Comparison of ENCODE assay signal across 28 mouse cellular contexts in genomic region chr3:151307975-151308374, GRCm38 (mm10).
DNase-seq lines count a peak whose midpoint lies in the region; ATAC-seq lines count a peak whose summit lies in the region.
"Had no signal": no experiment of that assay in that cellular context is flagged by ENCODE, and none has a peak within 500 bp of the region (broad histone marks: within the 10 kb centered on the region; RNA-seq: fewer than 3 reads in every experiment).

No protein-coding gene starts in this region.

- intact Hi-C loops in heart, postnatal 25 days (cut with DNase I), result no loop called here

- H3K27me3 ChIP-seq in embryonic facial prominence, embryonic 14.5 days (replicated peaks; ENCODE audit: control insufficient read depth, insufficient read depth, low read length), result no peaks in the 10 kb centered on the region
- H3K27me3 ChIP-seq in embryonic facial prominence, embryonic 10.5 days (replicated peaks; ENCODE audit: low read depth, poor library complexity, severe bottlenecking), result no peaks in the 10 kb centered on the region
- no peaks in the 10 kb centered on the region for H3K27me3 ChIP-seq in midbrain, embryonic 16.5 days (ENCODE audit: control insufficient read depth, insufficient read depth, low read depth, low read length)
- H3K27me3 ChIP-seq in midbrain, embryonic 15.5 days (replicated peaks), result no peaks in the 10 kb centered on the region
- H3K27me3 ChIP-seq: CH12.LX; embryonic facial prominence, embryonic 12.5 days; embryonic facial prominence, embryonic 15.5 days; forebrain, embryonic 12.5 days; Patski had no signal

- WGBS in embryonic facial prominence, embryonic 14.5 days, result 50% methylated on average over 4 of the region's 4 CpGs
- WGBS in embryonic facial prominence, embryonic 10.5 days, result 60% methylated on average over 4 of the region's 4 CpGs
- 42% methylated on average over 4 of the region's 4 CpGs for WGBS in midbrain, embryonic 16.5 days
- WGBS in midbrain, embryonic 15.5 days, result 47% methylated on average over 4 of the region's 4 CpGs

- no peaks in the 10 kb centered on the region for H3K9me3 ChIP-seq in embryonic facial prominence, embryonic 14.5 days (ENCODE audit: control insufficient read depth, low read length)
- no peaks in the 10 kb centered on the region for H3K9me3 ChIP-seq in embryonic facial prominence, embryonic 10.5 days
- no peaks in the 10 kb centered on the region for H3K9me3 ChIP-seq in midbrain, embryonic 16.5 days (replicated peaks; ENCODE audit: control insufficient read depth, low read length, poor library complexity, severe bottlenecking)
- H3K9me3 ChIP-seq in midbrain, embryonic 15.5 days, result no peaks in the 10 kb centered on the region
- H3K9me3 ChIP-seq: embryonic facial prominence, embryonic 12.5 days; embryonic facial prominence, embryonic 15.5 days; forebrain, embryonic 10.5 days; forebrain, embryonic 12.5 days had no signal

- no peak overlapping the region for H3K27ac ChIP-seq in embryonic facial prominence, embryonic 14.5 days (replicated peaks; ENCODE audit: low read depth, low read length)
- H3K27ac ChIP-seq in embryonic facial prominence, embryonic 10.5 days (replicated peaks), result no peak overlapping the region
- H3K27ac ChIP-seq in midbrain, embryonic 16.5 days (ENCODE audit: low read length), result no peak overlapping the region; the same call in 1 of the 2 replicates
- H3K27ac ChIP-seq in midbrain, embryonic 15.5 days, result no peak overlapping the region
- H3K27ac ChIP-seq: embryonic facial prominence, embryonic 12.5 days; embryonic facial prominence, embryonic 15.5 days; forebrain, embryonic 10.5 days; forebrain, embryonic 12.5 days had no signal

- H3K4me3 ChIP-seq in embryonic facial prominence, embryonic 14.5 days (ENCODE audit: low read depth, low read length), result no peak overlapping the region
- no peak overlapping the region for H3K4me3 ChIP-seq in embryonic facial prominence, embryonic 10.5 days
- no peak overlapping the region for H3K4me3 ChIP-seq in midbrain, embryonic 16.5 days (ENCODE audit: low read depth, low read length)
- H3K4me3 ChIP-seq in midbrain, embryonic 15.5 days, result no peak overlapping the region
- H3K4me3 ChIP-seq: embryonic facial prominence, embryonic 12.5 days; embryonic facial prominence, embryonic 15.5 days; erythroblast, embryonic 14.5 days; forebrain, embryonic 10.5 days; forebrain, embryonic 12.5 days had no signal

- H3K36me3 ChIP-seq in embryonic facial prominence, embryonic 14.5 days (ENCODE audit: control insufficient read depth, insufficient read depth, low read length), result no peaks in the 10 kb centered on the region
- no peaks in the 10 kb centered on the region for H3K36me3 ChIP-seq in embryonic facial prominence, embryonic 10.5 days (replicated peaks)
- H3K36me3 ChIP-seq in midbrain, embryonic 16.5 days (ENCODE audit: control insufficient read depth, insufficient read depth, low read length), result no peaks in the 10 kb centered on the region
- no peaks in the 10 kb centered on the region for H3K36me3 ChIP-seq in midbrain, embryonic 15.5 days (replicated peaks)
- H3K36me3 ChIP-seq: embryonic facial prominence, embryonic 12.5 days; embryonic facial prominence, embryonic 15.5 days; forebrain, embryonic 10.5 days; forebrain, embryonic 12.5 days; G1E had no signal

- no peaks in the 10 kb centered on the region for H3K4me1 ChIP-seq in embryonic facial prominence, embryonic 14.5 days (ENCODE audit: control insufficient read depth, insufficient read depth, low read length)
- no peaks in the 10 kb centered on the region for H3K4me1 ChIP-seq in embryonic facial prominence, embryonic 10.5 days
- no peaks in the 10 kb centered on the region for H3K4me1 ChIP-seq in midbrain, embryonic 16.5 days (ENCODE audit: control insufficient read depth, insufficient read depth, low read length)
- no peaks in the 10 kb centered on the region for H3K4me1 ChIP-seq in midbrain, embryonic 15.5 days
- H3K4me1 ChIP-seq: embryonic facial prominence, embryonic 12.5 days; embryonic facial prominence, embryonic 15.5 days; forebrain, embryonic 10.5 days; forebrain, embryonic 12.5 days had no signal

- ATAC-seq in embryonic facial prominence, embryonic 14.5 days (ENCODE audit: low read depth), result no peak
- 0 out of 2 replicates have a peak, but pooled peaks have one; percentile 11 for ATAC-seq in midbrain, embryonic 16.5 days
- no peak; the same call in 1 of the 2 replicates for ATAC-seq in midbrain, embryonic 15.5 days (replicated peaks)
- ATAC-seq: activated CD4-positive, CD25-positive, alpha-beta regulatory T cell, adult 4 months; CD4-positive, CD25-positive, alpha-beta regulatory T cell, adult 4 months; forebrain, embryonic 14.5 days; forebrain, embryonic 16.5 days; Patski had no signal

- H3K4me2 ChIP-seq in embryonic facial prominence, embryonic 14.5 days (ENCODE audit: low read depth, low read length), result no peak overlapping the region
- H3K4me2 ChIP-seq in midbrain, embryonic 16.5 days (ENCODE audit: low read length), result no peak overlapping the region
- H3K4me2 ChIP-seq in midbrain, embryonic 15.5 days, result no peak overlapping the region
- H3K4me2 ChIP-seq: embryonic facial prominence, embryonic 12.5 days; embryonic facial prominence, embryonic 15.5 days; forebrain, embryonic 12.5 days had no signal

- DNase-seq in embryonic facial prominence, embryonic 14.5 days (ENCODE audit: low spot score), result peak; percentile 7
- DNase-seq in embryonic facial prominence, embryonic 10.5 days (ENCODE audit: low spot score), result no peak
- no peak for DNase-seq in heart, postnatal 25 days (ENCODE audit: low spot score)
- DNase-seq: adrenal gland, adult 8-10 months; adrenal gland, postnatal 14 days; adrenal gland, postnatal 36 days; B cell, adult 2 months; cerebellum, adult 11 months; cerebellum, adult 18-20 months; cerebellum, adult 8-10 months; cerebellum, adult 9-11 months; cerebellum, postnatal 14 days; cerebellum, postnatal 36 days; embryo, embryonic 11 days had no signal

- no peak overlapping the region for H3K9ac ChIP-seq in embryonic facial prominence, embryonic 14.5 days (ENCODE audit: low read depth, low read length)
- no peak overlapping the region for H3K9ac ChIP-seq in midbrain, embryonic 16.5 days (ENCODE audit: low read depth, low read length)
- no peak overlapping the region for H3K9ac ChIP-seq in midbrain, embryonic 15.5 days
- H3K9ac ChIP-seq: embryonic facial prominence, embryonic 12.5 days; embryonic facial prominence, embryonic 15.5 days; forebrain, embryonic 12.5 days had no signal
